Mouse (Mus musculus) embryonic facial prominence, embryonic 15.5 days (tissue): ENCODE measurements at regions not wholly inside any gene's neighbourhood (a gene's known extent, or its start where the extent isn't known, plus 50 kb on each side); places are given as distances from the start of the nearest gene placed in this dataset.

Source experiments
- ATAC-seq: fragments of 200-750 bp; cut with Nextera tagmentation; 2 replicates; pipeline ENCODE4 v1.8.0; 2017; ENCODE audit warnings: low read depth, moderate TSS enrichment; ENCODE audit not compliant: insufficient number of reproducible peaks, low FRiP score, low TSS enrichment
- H3K27ac ChIP-seq: fragments of 300-500 bp; sonication (generic); replicated peaks from 2 replicates; pipeline ENCODE4 v1.5.1; 2015; ENCODE audit warnings: mild to moderate bottlenecking, inconsistent platforms
- H3K27me3 ChIP-seq: fragments of 300-500 bp; sonication (generic); 2 replicates; pipeline ENCODE4 v1.6.1; 2015; ENCODE audit warnings: inconsistent platforms
- H3K36me3 ChIP-seq: fragments of 300-500 bp; sonication (generic); 2 replicates; pipeline ENCODE4 v1.6.1; 2015; ENCODE audit warnings: mild to moderate bottlenecking, inconsistent platforms
- H3K4me1 ChIP-seq: fragments of 300-500 bp; sonication (generic); 2 replicates; pipeline ENCODE4 v1.6.1; 2015; ENCODE audit warnings: inconsistent platforms
- H3K4me2 ChIP-seq: fragments of 300-500 bp; sonication (generic); replicated peaks from 2 replicates; pipeline ENCODE4 v1.6.1; 2015; ENCODE audit warnings: mild to moderate bottlenecking, inconsistent platforms
- H3K4me3 ChIP-seq: fragments of 300-500 bp; sonication (generic); replicated peaks from 2 replicates; pipeline ENCODE4 v1.5.1; 2015; ENCODE audit warnings: mild to moderate bottlenecking, inconsistent platforms
- H3K9ac ChIP-seq: fragments of 300-500 bp; sonication (generic); 2 replicates; pipeline ENCODE4 v1.6.1; 2015; ENCODE audit warnings: inconsistent platforms
- H3K9me3 ChIP-seq: fragments of 300-500 bp; sonication (generic); replicated peaks from 2 replicates; pipeline ENCODE4 v1.6.1; 2016; ENCODE audit warnings: inconsistent platforms
- WGBS: fragments of 180-500 bp; shearing (Covaris S2); methylation state at CpG from one replicate; pipeline ENCODE4 v1.1.7; 2015; 5-methylcytosine and 5-hydroxymethylcytosine counted together

DNA sequence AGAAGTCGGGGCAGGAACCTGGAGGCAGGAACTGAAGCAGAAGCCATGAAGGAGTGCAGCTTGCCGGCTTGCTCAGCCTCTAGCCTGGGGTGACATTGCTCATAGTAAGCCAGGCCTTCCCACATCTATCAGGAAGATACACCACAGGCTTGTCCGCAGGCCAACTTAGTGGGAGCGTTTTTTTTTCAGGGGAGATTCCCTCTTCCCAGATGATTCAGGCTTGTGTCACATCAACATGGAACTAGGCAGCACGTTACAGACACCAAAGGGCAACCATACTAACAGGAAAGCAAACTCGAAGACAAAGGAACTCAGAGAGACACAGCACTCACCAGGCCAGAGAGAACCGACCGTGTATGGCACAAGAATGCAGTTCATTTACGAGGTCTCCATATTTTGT, 98.1 kb upstream of the Tle3 start:
- no peak overlapping the region for H3K4me3 ChIP-seq
- H3K27me3 ChIP-seq, result peaks cover 22% of the 10 kb centered on the region; the same call in 1 of the 2 replicates
- H3K9ac ChIP-seq, result no peak overlapping the region
- no peak overlapping the region for H3K4me2 ChIP-seq
- no peak for ATAC-seq
- no peaks in the 10 kb centered on the region for H3K9me3 ChIP-seq
- WGBS, result 78% methylated on average over 9 of the region's 9 CpGs
- no peaks in the 10 kb centered on the region for H3K36me3 ChIP-seq
- H3K27ac ChIP-seq, result no peak overlapping the region
- peaks cover 22% of the 10 kb centered on the region for H3K4me1 ChIP-seq

DNA sequence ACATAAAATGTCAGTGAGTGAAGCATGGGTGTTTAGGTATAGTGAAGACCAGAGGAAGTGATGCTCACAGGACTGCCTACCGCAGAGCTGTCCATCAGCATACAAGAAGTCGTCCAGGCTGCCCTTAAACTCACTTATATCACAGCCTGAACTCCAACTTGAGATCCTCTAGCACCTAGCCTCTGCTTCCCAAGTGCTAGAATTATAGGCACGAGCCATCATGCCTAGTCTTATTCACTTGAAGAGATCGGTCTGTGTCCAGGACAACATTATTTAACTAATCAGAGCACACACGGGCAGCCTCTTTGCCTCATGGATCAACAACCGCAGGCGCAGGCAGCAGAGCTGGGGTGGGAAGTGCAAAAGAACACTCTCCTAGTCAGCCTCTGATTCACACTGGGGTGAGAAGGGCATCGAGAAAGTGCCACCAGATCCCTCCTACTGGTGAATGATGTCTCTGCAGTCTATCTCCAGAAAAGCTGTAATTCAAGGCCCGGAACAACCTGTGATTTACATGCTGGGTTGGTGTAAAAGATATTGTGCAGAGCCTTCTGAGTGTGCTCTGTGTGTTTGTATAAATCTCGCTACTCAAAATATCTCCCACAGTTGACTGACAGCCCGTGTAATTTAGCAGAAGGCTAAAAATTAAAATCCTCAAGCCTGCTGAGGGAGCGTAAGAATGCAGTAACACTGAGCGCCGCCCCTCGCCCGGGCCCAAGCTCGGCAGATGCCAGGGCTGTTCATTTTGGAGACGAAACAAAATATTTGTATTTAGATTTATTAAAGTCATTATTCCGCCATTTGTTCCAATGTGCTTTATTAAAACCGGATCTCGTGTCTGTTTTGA, 94.6 kb upstream of the Tle3 start:
- ATAC-seq, result peak; percentile 41; the same call in 1 of the 2 replicates
- peak overlapping the region; percentile 22 for H3K4me3 ChIP-seq

DNA sequence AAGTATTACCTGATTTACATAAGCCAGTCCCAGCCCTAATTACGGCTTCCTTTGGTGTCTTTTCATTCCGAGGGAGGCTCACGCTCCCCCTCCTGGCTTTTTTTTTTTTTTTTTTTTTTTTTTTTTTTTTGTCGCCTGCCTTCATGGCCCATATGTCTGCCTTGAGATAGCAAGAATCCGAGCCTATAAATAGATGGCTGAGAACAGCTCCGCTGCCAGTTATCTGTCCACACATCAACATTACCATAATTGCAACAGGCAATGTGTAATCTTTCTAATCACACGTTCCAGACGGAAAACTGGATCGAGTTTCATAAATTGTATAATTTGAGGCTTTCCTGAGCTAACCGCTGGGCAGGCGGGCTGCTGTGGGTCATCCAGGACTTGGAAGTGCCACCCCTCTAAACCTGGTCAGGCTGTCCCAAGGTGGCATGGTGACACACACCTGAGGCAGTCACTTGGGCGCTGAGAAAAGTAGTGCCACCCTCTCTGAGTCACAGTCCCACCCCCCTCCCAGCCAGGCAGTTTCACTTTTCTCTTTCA, 93.9 kb upstream of the Tle3 start:
- Histone ChIP-seq H3K27ac (0 out of 2 replicates have a peak overlapping the region, but pooled peaks have one; percentile 11), H3K4me3 (peak overlapping the region; percentile 22), H3K27me3 (peaks cover 40% of the 10 kb centered on the region)

More for the DNA sequence above, 94.6 kb upstream of the Tle3 start:
- Histone ChIP-seq H3K27me3 (peaks cover 39% of the 10 kb centered on the region), H3K36me3 (no peaks in the 10 kb centered on the region), H3K27ac (0 out of 2 replicates have a peak overlapping the region, but pooled peaks have one; percentile 3), H3K4me1 (peaks cover 38% of the 10 kb centered on the region), H3K4me2 (peak overlapping the region; percentile 39), H3K9me3 (no peaks in the 10 kb centered on the region), H3K9ac (no peak overlapping the region)
- WGBS, result 8% methylated on average over 21 of the region's 21 CpGs

DNA sequence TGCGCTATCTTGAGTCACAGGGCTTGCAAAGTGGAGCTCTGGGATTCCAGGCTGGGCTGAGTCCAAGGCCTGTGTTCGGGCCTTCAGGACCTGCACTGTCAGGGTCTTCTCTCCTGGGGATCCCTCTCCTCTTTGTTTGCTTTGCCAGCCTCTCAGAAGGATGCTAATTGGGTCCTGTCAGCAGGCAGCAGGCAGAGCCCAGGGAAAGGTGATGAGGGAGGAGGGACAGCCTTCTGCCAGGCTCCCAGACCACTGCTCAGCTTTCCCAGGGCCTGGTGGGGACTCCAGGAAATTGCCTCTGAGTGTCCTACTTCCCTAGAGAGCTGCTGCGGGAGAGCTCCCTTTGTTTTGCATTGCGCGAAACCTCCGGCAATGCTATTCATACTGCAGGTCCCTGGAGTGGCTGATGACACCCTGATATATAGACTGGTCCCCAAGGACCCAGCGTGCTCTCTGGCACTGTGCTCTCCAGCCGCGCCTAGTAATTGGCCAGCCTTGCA, 93.1 kb upstream of the Tle3 start:
- no peak overlapping the region for H3K9ac ChIP-seq
- ATAC-seq, result peak; percentile 31; the same call in 1 of the 2 replicates
- no peak overlapping the region for H3K4me3 ChIP-seq
- peaks cover 49% of the 10 kb centered on the region for H3K4me1 ChIP-seq
- 36% methylated on average over 9 of the region's 9 CpGs for WGBS
- no peak overlapping the region for H3K4me2 ChIP-seq
- H3K36me3 ChIP-seq, result no peaks in the 10 kb centered on the region
- 0 out of 2 replicates have a peak overlapping the region, but pooled peaks have one; percentile 11 for H3K27ac ChIP-seq
- peaks cover 43% of the 10 kb centered on the region for H3K27me3 ChIP-seq
- no peaks in the 10 kb centered on the region for H3K9me3 ChIP-seq

More for the DNA sequence above, 93.9 kb upstream of the Tle3 start:
- whole genome bisulfite sequencing, result 4% methylated on average over 12 of the region's 12 CpGs
- Histone ChIP-seq H3K9me3 (no peaks in the 10 kb centered on the region), H3K4me2 (peak overlapping the region; percentile 39), H3K9ac (no peak overlapping the region), H3K36me3 (no peaks in the 10 kb centered on the region), H3K4me1 (peaks cover 45% of the 10 kb centered on the region)
- ATAC-seq, result no peak

DNA sequence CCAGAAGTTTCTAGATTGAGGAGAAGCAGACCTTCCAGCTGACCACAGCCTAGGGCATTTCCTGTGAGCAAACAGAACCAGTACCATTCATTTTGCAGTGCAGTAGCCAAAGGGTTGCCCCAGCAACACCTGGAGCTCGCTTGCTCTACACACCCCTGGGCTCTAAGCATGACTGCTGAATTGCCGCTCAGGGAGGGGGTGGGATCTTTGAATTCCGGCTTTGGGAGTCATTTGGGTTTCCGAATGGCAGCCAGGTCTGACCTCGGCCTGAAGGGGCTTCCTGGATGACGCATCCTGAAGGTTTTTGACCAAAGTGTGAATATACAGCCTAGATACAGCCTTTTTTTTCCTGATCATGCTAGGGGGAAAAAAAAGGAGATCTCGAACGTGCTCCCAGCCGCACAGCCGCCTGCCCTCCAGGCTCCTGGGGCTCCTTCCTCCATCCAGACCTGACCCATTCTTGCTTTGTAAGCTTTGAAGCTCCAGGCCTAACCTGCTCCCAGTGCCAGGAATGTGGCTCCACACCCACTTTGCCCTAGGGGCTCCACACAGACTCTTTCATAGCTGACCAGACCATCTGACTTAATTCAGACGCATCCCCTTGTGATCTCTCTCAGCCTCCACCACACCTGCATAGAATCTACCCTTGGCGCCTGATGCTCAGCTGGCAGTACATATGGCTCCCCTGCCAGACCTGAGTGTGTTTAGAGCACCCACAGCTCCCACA, 91.1 kb upstream of the Tle3 start:
- H3K27ac ChIP-seq, result no peak overlapping the region
- no peak overlapping the region for H3K4me2 ChIP-seq
- H3K4me3 ChIP-seq, result no peak overlapping the region
- H3K9me3 ChIP-seq, result no peaks in the 10 kb centered on the region
- peaks cover 41% of the 10 kb centered on the region for H3K27me3 ChIP-seq
- ATAC-seq, result no peak
- H3K9ac ChIP-seq, result no peak overlapping the region
- 55% methylated on average over 12 of the region's 12 CpGs for WGBS
- H3K4me1 ChIP-seq, result peaks cover 49% of the 10 kb centered on the region
- H3K36me3 ChIP-seq, result no peaks in the 10 kb centered on the region

DNA sequence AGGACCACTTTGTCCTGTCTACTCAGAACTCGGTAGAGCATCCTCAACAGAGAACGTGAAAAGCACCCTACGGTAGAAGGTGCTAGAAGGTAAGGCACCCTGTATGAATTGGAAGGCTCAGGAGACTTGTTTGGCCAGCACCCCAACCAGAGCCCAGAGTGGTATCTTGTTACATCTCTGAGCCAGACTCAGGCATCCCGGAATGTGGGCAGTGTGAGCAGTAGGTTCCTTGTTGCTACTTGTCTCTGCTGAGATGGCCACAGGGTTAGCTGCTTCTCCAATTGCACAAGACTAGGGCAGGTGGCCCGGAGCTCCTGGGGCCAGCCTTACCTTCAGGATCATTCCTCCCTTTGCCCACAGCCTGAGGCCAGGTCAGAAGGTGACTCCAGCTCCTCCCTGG, 88.9 kb upstream of the Tle3 start:
- Histone ChIP-seq H3K27ac (no peak overlapping the region), H3K4me3 (no peak overlapping the region), H3K4me2 (no peak overlapping the region), H3K4me1 (peaks cover 38% of the 10 kb centered on the region), H3K36me3 (no peaks in the 10 kb centered on the region), H3K9ac (no peak overlapping the region), H3K9me3 (0 out of 2 replicates have a peak, but pooled peaks cover 5% of the 10 kb centered on the region), H3K27me3 (peaks cover 41% of the 10 kb centered on the region)
- 0 out of 2 replicates have a peak, but pooled peaks have one; percentile 16 for ATAC-seq
- 63% methylated on average over 5 of the region's 5 CpGs for WGBS

DNA sequence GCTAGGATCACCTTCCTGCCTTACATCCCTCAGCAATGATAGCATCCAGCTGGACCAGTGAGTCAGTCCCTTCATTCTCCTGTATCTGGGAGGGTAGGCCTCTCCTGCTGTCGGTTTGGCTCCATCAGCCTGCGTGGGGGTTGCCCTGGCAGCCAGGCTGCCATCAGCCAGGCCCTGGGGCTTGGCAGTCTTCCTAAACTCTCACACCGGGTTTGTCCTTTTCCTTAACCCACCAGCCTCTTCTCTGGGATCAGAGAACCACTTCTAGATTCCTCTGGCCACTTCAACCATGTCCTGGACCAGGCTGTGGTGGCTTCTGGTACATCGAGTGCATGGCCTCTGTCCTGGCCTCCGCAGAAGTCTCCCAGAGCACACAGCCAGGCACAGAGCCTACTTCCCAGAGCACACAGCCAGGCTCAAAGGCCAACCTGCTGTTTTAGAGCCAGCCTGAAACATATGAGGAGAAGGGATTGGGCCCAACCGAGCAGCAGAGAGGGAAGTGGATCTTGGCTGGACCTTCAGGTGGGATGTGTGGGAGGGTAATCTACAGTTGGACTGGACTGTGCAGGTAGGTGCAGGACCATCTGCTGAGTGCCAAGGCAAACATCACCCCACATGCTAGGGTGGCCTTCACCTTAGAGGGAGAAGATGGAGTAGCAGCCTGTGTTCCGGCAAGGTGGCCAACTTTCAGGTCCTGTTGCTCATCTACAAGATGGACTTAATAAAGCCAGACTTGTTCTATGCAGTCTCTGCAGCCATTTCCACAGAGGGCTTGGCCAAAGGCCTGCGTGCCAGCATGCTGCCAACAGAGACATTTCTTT, 87.8 kb upstream of the Tle3 start:
- H3K36me3 ChIP-seq, result no peaks in the 10 kb centered on the region
- H3K4me3 ChIP-seq, result no peak overlapping the region
- H3K4me2 ChIP-seq, result no peak overlapping the region
- H3K4me1 ChIP-seq, result peaks cover 27% of the 10 kb centered on the region; the same call in 1 of the 2 replicates
- 0 out of 2 replicates have a peak, but pooled peaks cover 5% of the 10 kb centered on the region for H3K9me3 ChIP-seq
- H3K9ac ChIP-seq, result no peak overlapping the region
- H3K27me3 ChIP-seq, result peaks cover 35% of the 10 kb centered on the region
- WGBS, result 78% methylated on average over 8 of the region's 8 CpGs
- no peak for ATAC-seq
- no peak overlapping the region for H3K27ac ChIP-seq

DNA sequence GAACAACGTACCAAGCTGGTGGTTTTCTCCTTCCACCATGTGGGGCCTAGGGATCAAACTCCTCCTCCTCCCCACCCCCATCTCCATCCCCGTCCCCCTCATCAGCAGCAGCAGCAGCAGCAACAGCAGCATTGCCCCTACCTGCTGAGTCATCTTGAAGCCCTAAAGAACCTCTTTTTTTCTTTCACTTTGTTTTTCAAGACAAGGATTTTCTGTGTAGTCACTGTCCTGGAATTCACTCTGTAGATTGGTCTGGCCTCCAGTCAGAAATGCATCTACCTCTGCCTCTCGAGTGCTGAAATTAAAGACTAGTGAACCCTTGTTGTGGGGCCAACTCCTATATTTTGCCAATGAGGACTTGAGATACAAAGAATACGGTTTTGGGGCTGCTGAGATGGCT, 85.6 kb upstream of the Tle3 start:
- H3K27ac ChIP-seq, result no peak overlapping the region
- H3K9me3 ChIP-seq, result 0 out of 2 replicates have a peak, but pooled peaks cover 5% of the 10 kb centered on the region
- ATAC-seq, result no peak
- H3K36me3 ChIP-seq, result no peaks in the 10 kb centered on the region
- 74% methylated on average over 4 of the region's 4 CpGs for WGBS
- H3K4me1 ChIP-seq, result peaks cover 16% of the 10 kb centered on the region; the same call in 1 of the 2 replicates
- H3K4me3 ChIP-seq, result no peak overlapping the region
- peaks cover 25% of the 10 kb centered on the region for H3K27me3 ChIP-seq
- H3K4me2 ChIP-seq, result no peak overlapping the region
- H3K9ac ChIP-seq, result no peak overlapping the region

DNA sequence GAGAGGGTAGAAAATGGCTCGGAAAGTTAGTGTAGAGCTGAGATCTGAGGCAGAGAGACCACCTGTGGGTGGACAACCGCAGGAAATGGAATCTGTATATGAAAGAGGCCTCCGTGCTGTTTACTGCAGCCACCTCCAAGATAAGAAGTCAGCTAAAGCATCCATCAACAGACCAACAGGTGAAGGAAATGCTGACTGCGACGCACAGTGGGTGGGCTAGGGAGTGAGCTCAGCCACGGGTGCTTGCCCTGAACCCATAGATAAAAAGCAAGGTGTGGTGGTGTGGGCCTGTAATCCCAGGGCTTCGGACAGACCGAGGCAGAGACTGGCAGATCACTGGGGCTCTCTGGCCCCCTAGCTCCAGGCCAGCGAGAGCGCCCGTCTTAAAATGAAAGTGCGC, 83.0 kb upstream of the Tle3 start:
- 63% methylated on average over 12 of the region's 12 CpGs for WGBS
- no peak for ATAC-seq

DNA sequence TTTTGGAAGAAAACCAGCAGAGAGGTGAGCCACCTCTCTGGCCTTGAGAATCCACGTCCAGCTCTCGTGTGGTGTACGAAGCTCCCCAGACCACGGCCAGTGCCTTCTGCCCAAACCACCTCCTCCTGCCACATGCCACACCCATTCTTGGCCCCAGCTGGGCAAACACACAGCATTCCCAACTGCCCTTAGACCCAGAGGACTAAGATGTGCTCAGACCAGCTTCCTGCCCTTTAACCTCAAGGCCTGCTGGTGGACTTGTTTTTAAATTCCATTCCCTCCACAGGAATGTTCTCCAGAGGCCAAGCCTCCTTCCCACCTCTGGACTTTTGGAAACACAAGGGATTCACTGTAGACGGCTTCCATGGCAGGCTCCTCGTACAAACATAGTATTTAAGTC, 82.5 kb upstream of the Tle3 start:
- no peak overlapping the region for H3K27ac ChIP-seq
- peaks cover 9% of the 10 kb centered on the region for H3K4me1 ChIP-seq
- no peaks in the 10 kb centered on the region for H3K36me3 ChIP-seq
- no peak for ATAC-seq
- 0 out of 2 replicates have a peak, but pooled peaks cover 5% of the 10 kb centered on the region for H3K9me3 ChIP-seq
- WGBS, result 50% methylated on average over 6 of the region's 6 CpGs
- H3K9ac ChIP-seq, result no peak overlapping the region
- H3K27me3 ChIP-seq, result peaks cover 7% of the 10 kb centered on the region
- no peak overlapping the region for H3K4me3 ChIP-seq
- no peak overlapping the region for H3K4me2 ChIP-seq

More for the DNA sequence above, 83.0 kb upstream of the Tle3 start:
- Histone ChIP-seq H3K4me2 (no peak overlapping the region), H3K9ac (no peak overlapping the region), H3K27me3 (peaks cover 7% of the 10 kb centered on the region), H3K27ac (no peak overlapping the region), H3K9me3 (0 out of 2 replicates have a peak, but pooled peaks cover 5% of the 10 kb centered on the region), H3K36me3 (no peaks in the 10 kb centered on the region), H3K4me3 (no peak overlapping the region), H3K4me1 (peaks cover 9% of the 10 kb centered on the region)
